Comparison of ENCODE assay signal across 17 mouse cellular contexts in genomic region chr2:25267746-25268309, GRCm38 (mm10). TPM values are rescaled to one million over a fixed set of nuclear protein-coding genes. Genes with fewer than 3 reads are reported as not detected.
DNase-seq lines count a peak whose midpoint lies in the region; ATAC-seq and TF ChIP-seq lines count a peak whose summit lies in the region.
"Had no signal": no experiment of that assay in that cellular context is flagged by ENCODE, and none has a peak within 500 bp of the region (broad histone marks: within the 10 kb centered on the region; RNA-seq: fewer than 3 reads in every experiment).

No protein-coding gene starts in this region.

- H3K27me3 ChIP-seq in heart, embryonic 13.5 days (replicated peaks) = peaks cover 19% of the 10 kb centered on the region
- H3K27me3 ChIP-seq in midbrain, embryonic 11.5 days (ENCODE audit: control insufficient read depth, insufficient read depth, low read length) = peaks cover 19% of the 10 kb centered on the region
- peaks cover 6% of the 10 kb centered on the region for H3K27me3 ChIP-seq in midbrain, embryonic 16.5 days (ENCODE audit: control insufficient read depth, insufficient read depth, low read depth, low read length)
- H3K27me3 ChIP-seq in embryonic facial prominence, embryonic 10.5 days (replicated peaks; ENCODE audit: low read depth, poor library complexity, severe bottlenecking) = peaks cover 25% of the 10 kb centered on the region
- H3K27me3 ChIP-seq in small intestine, adult 2 months (ENCODE audit: control insufficient read depth, insufficient read depth, low read length) = no peaks in the 10 kb centered on the region

- peaks cover 31% of the 10 kb centered on the region for H3K36me3 ChIP-seq in heart, embryonic 13.5 days
- peaks cover 2% of the 10 kb centered on the region; the same call in 1 of the 2 replicates for H3K36me3 ChIP-seq in midbrain, embryonic 11.5 days (ENCODE audit: control insufficient read depth, insufficient read depth, low read length)
- H3K36me3 ChIP-seq in midbrain, embryonic 16.5 days (ENCODE audit: control insufficient read depth, insufficient read depth, low read length) = peaks cover 5% of the 10 kb centered on the region; the same call in 1 of the 2 replicates
- H3K36me3 ChIP-seq in embryonic facial prominence, embryonic 10.5 days (replicated peaks) = peaks cover 45% of the 10 kb centered on the region
- H3K36me3 ChIP-seq in small intestine, adult 2 months (ENCODE audit: control insufficient read depth, insufficient read depth, low read length) = peaks cover 32% of the 10 kb centered on the region

- no peak for TF ChIP-seq CTCF in small intestine, adult 2 months (IDR thresholded peaks at IDR 0.05; ENCODE audit: extremely low read depth, insufficient read length, insufficient replicate concordance, low read depth, low read length)

- ATAC-seq in heart, embryonic 13.5 days (ENCODE audit: extremely low read depth, insufficient number of reproducible peaks, low FRiP score, low TSS enrichment) = no peak
- no peak for ATAC-seq in midbrain, embryonic 11.5 days (ENCODE audit: low FRiP score)
- no peak for ATAC-seq in midbrain, embryonic 16.5 days
- ATAC-seq: activated CD4-positive, CD25-positive, alpha-beta regulatory T cell, adult 4 months had no signal

- H3K4me2 ChIP-seq in heart, embryonic 13.5 days = no peak overlapping the region
- H3K4me2 ChIP-seq in midbrain, embryonic 11.5 days = no peak overlapping the region
- no peak overlapping the region for H3K4me2 ChIP-seq in midbrain, embryonic 16.5 days (ENCODE audit: low read length)
- H3K4me2 ChIP-seq: forebrain, embryonic 12.5 days had no signal

- H3K27ac ChIP-seq in heart, embryonic 13.5 days (replicated peaks) = no peak overlapping the region
- no peak overlapping the region for H3K27ac ChIP-seq in midbrain, embryonic 11.5 days (ENCODE audit: low read depth, low read length)
- no peak overlapping the region for H3K27ac ChIP-seq in midbrain, embryonic 16.5 days (ENCODE audit: low read length)
- H3K27ac ChIP-seq in embryonic facial prominence, embryonic 10.5 days (replicated peaks) = no peak overlapping the region
- 0 out of 2 replicates have a peak overlapping the region, but pooled peaks have one; percentile 95 for H3K27ac ChIP-seq in small intestine, adult 2 months (ENCODE audit: insufficient read depth, low read depth, low read length)
- H3K27ac ChIP-seq: liver, embryonic 14.5 days had no signal

- H3K4me1 ChIP-seq in heart, embryonic 13.5 days = peaks cover 61% of the 10 kb centered on the region
- peaks cover 24% of the 10 kb centered on the region for H3K4me1 ChIP-seq in midbrain, embryonic 11.5 days (ENCODE audit: control insufficient read depth, insufficient read depth, low read length)
- H3K4me1 ChIP-seq in midbrain, embryonic 16.5 days (ENCODE audit: control insufficient read depth, insufficient read depth, low read length) = peaks cover 59% of the 10 kb centered on the region
- peaks cover 56% of the 10 kb centered on the region for H3K4me1 ChIP-seq in embryonic facial prominence, embryonic 10.5 days
- H3K4me1 ChIP-seq in small intestine, adult 2 months (ENCODE audit: control insufficient read depth, insufficient read depth, insufficient read length, low read length) = peaks cover 9% of the 10 kb centered on the region

- no peak overlapping the region for H3K4me3 ChIP-seq in heart, embryonic 13.5 days
- no peak overlapping the region for H3K4me3 ChIP-seq in midbrain, embryonic 11.5 days (ENCODE audit: low read depth, low read length)
- H3K4me3 ChIP-seq in midbrain, embryonic 16.5 days (ENCODE audit: low read depth, low read length) = no peak overlapping the region
- 0 out of 2 replicates have a peak overlapping the region, but pooled peaks have one; percentile 13 for H3K4me3 ChIP-seq in embryonic facial prominence, embryonic 10.5 days
- 0 out of 2 replicates have a peak overlapping the region, but pooled peaks have one; percentile 4 for H3K4me3 ChIP-seq in small intestine, adult 2 months (ENCODE audit: low read depth, low read length)
- H3K4me3 ChIP-seq: forebrain, embryonic 12.5 days; heart, adult 2 months had no signal

- WGBS in heart, embryonic 13.5 days = 69% methylated on average over 4 of the region's 4 CpGs
- WGBS in midbrain, embryonic 11.5 days = 75% methylated on average over 4 of the region's 4 CpGs
- 73% methylated on average over 4 of the region's 4 CpGs for WGBS in midbrain, embryonic 16.5 days
- WGBS in embryonic facial prominence, embryonic 10.5 days = 72% methylated on average over 4 of the region's 4 CpGs
- WGBS in small intestine, adult 2 months = 56% methylated on average over 4 of the region's 4 CpGs

- no peak for TF ChIP-seq POLR2A in small intestine, adult 2 months (IDR thresholded peaks at IDR 0.05; ENCODE audit: low read depth, low read length)

- DNase-seq in heart, adult 9 months (ENCODE audit: low spot score in 2 of 2) = no peak
- DNase-seq in midbrain, embryonic 11.5 days (ENCODE audit: low spot score, missing footprints) = peak; percentile 17
- DNase-seq in embryonic facial prominence, embryonic 10.5 days (ENCODE audit: low spot score) = no peak
- no peak for DNase-seq in kidney, adult 8-10 months
- DNase-seq in kidney, postnatal 14 days = no peak
- DNase-seq: heart, adult 2 months; heart, postnatal 36 days; lung, postnatal 4 days; right cerebral cortex, postnatal 25 days had no signal

- peak overlapping the region; percentile 3; the same call in 1 of the 2 replicates for H3K9ac ChIP-seq in heart, embryonic 13.5 days
- no peak overlapping the region for H3K9ac ChIP-seq in midbrain, embryonic 11.5 days (ENCODE audit: low read length)
- no peak overlapping the region for H3K9ac ChIP-seq in midbrain, embryonic 16.5 days (ENCODE audit: low read depth, low read length)
- H3K9ac ChIP-seq: forebrain, embryonic 12.5 days; liver, embryonic 14.5 days had no signal

- H3K9me3 ChIP-seq in heart, embryonic 13.5 days = no peaks in the 10 kb centered on the region
- no peaks in the 10 kb centered on the region for H3K9me3 ChIP-seq in midbrain, embryonic 11.5 days (ENCODE audit: control insufficient read depth, low read length)
- no peaks in the 10 kb centered on the region for H3K9me3 ChIP-seq in midbrain, embryonic 16.5 days (replicated peaks; ENCODE audit: control insufficient read depth, low read length, poor library complexity, severe bottlenecking)
- no peaks in the 10 kb centered on the region for H3K9me3 ChIP-seq in embryonic facial prominence, embryonic 10.5 days
- H3K9me3 ChIP-seq: forebrain, embryonic 12.5 days had no signal

RNA-seq across cellular contexts. Expression of gene Ssna1, which starts 4.4 kb away (rescaled TPM):
- 144 and 158 TPM in 2 replicates for polyA plus RNA-seq in heart, embryonic 13.5 days (2015; fragmentation: Nextera tagmentation; extraction: Ambion mirVana)
- 240 and 247 TPM in 2 replicates for polyA plus RNA-seq in midbrain, embryonic 11.5 days (2014; fragmentation: Nextera tagmentation; extraction: Ambion mirVana)
- 172 and 175 TPM in 2 replicates for polyA plus RNA-seq in midbrain, embryonic 16.5 days (2015; fragmentation: Nextera tagmentation; extraction: Ambion mirVana)
- polyA plus RNA-seq in embryonic facial prominence, embryonic 10.5 days (2016; fragmentation: Nextera tagmentation; extraction: Ambion mirVana) = 228 and 238 TPM in 2 replicates
- 40.7 and 55.9 TPM in 2 replicates for polyA plus RNA-seq in small intestine, adult 2 months (2012; rRNA removed)

RNA-seq across cellular contexts. Expression of gene Anapc2, which starts 4.5 kb away (rescaled TPM):
- polyA plus RNA-seq in heart, embryonic 13.5 days (2015; fragmentation: Nextera tagmentation; extraction: Ambion mirVana) = 77.3 and 82.5 TPM in 2 replicates
- 105 and 117 TPM in 2 replicates for polyA plus RNA-seq in midbrain, embryonic 11.5 days (2014; fragmentation: Nextera tagmentation; extraction: Ambion mirVana)
- 141 and 144 TPM in 2 replicates for polyA plus RNA-seq in midbrain, embryonic 16.5 days (2015; fragmentation: Nextera tagmentation; extraction: Ambion mirVana)
- polyA plus RNA-seq in embryonic facial prominence, embryonic 10.5 days (2016; fragmentation: Nextera tagmentation; extraction: Ambion mirVana) = 147 and 151 TPM in 2 replicates
- polyA plus RNA-seq in small intestine, adult 2 months (2012; rRNA removed) = 31.0 and 71.6 TPM in 2 replicates

RNA-seq across cellular contexts. Expression of gene Tprn, which starts 5.4 kb away (rescaled TPM):
- 3.5 and 4.3 TPM in 2 replicates for polyA plus RNA-seq in heart, embryonic 13.5 days (2015; fragmentation: Nextera tagmentation; extraction: Ambion mirVana)
- polyA plus RNA-seq in midbrain, embryonic 11.5 days (2014; fragmentation: Nextera tagmentation; extraction: Ambion mirVana) = 2.4 and 4.5 TPM in 2 replicates
- polyA plus RNA-seq in midbrain, embryonic 16.5 days (2015; fragmentation: Nextera tagmentation; extraction: Ambion mirVana) = 15.6 and 15.9 TPM in 2 replicates
- 8.0 and 9.0 TPM in 2 replicates for polyA plus RNA-seq in embryonic facial prominence, embryonic 10.5 days (2016; fragmentation: Nextera tagmentation; extraction: Ambion mirVana)
- polyA plus RNA-seq in small intestine, adult 2 months (2012; rRNA removed) = 183 and 436 TPM in 2 replicates

RNA-seq across cellular contexts. Expression of gene Tmem203, which starts 12.6 kb away (rescaled TPM):
- polyA plus RNA-seq in heart, embryonic 13.5 days (2015; fragmentation: Nextera tagmentation; extraction: Ambion mirVana) = 15.5 and 15.9 TPM in 2 replicates
- polyA plus RNA-seq in midbrain, embryonic 11.5 days (2014; fragmentation: Nextera tagmentation; extraction: Ambion mirVana) = 14.7 and 16.0 TPM in 2 replicates
- 12.4 and 12.7 TPM in 2 replicates for polyA plus RNA-seq in midbrain, embryonic 16.5 days (2015; fragmentation: Nextera tagmentation; extraction: Ambion mirVana)
- 15.2 and 18.3 TPM in 2 replicates for polyA plus RNA-seq in embryonic facial prominence, embryonic 10.5 days (2016; fragmentation: Nextera tagmentation; extraction: Ambion mirVana)
- polyA plus RNA-seq in small intestine, adult 2 months (2012; rRNA removed) = 29.8 and 51.5 TPM in 2 replicates

RNA-seq across cellular contexts. Expression of gene Tmem210, which starts 20.1 kb away (rescaled TPM):
- not detected in 2 replicates for polyA plus RNA-seq in heart, embryonic 13.5 days (2015; fragmentation: Nextera tagmentation; extraction: Ambion mirVana)
- not detected in 2 replicates for polyA plus RNA-seq in midbrain, embryonic 11.5 days (2014; fragmentation: Nextera tagmentation; extraction: Ambion mirVana)
- polyA plus RNA-seq in midbrain, embryonic 16.5 days (2015; fragmentation: Nextera tagmentation; extraction: Ambion mirVana) = not detected in 2 replicates
- not detected in 2 replicates for polyA plus RNA-seq in embryonic facial prominence, embryonic 10.5 days (2016; fragmentation: Nextera tagmentation; extraction: Ambion mirVana)
- polyA plus RNA-seq in small intestine, adult 2 months (2012; rRNA removed) = not detected in 2 replicates
- polyA plus RNA-seq: activated CD4-positive, CD25-positive, alpha-beta regulatory T cell, adult 4 months; embryonic facial prominence, embryonic 14.5 days; forebrain, embryonic 12.5 days; kidney, embryonic 14.5 days; liver, embryonic 14.5 days had no signal

Comparison
In these comparisons a context has a peak if more than half of its experiments do, and no peak if none do; other contexts are left out.
1. H3K4me3 ChIP-seq: peak in embryonic facial prominence, embryonic 10.5 days (single experiment) and small intestine, adult 2 months (single experiment); none in heart, embryonic 13.5 days (single experiment), midbrain, embryonic 11.5 days (single experiment) and midbrain, embryonic 16.5 days (single experiment).
2. RNA of gene Tprn, which starts 5.4 kb away (polyA plus RNA-seq): 183 to 436 TPM in small intestine, adult 2 months; 15.6 to 15.9 TPM in midbrain, embryonic 16.5 days, 8.0 to 9.0 TPM in embryonic facial prominence, embryonic 10.5 days, 2.4 to 4.5 TPM in midbrain, embryonic 11.5 days and 3.5 to 4.3 TPM in heart, embryonic 13.5 days; every median in the first group is over 10 times any median in the second.